Mouse (Mus musculus): ENCODE results near the gene Ube2j1.

DNA sequence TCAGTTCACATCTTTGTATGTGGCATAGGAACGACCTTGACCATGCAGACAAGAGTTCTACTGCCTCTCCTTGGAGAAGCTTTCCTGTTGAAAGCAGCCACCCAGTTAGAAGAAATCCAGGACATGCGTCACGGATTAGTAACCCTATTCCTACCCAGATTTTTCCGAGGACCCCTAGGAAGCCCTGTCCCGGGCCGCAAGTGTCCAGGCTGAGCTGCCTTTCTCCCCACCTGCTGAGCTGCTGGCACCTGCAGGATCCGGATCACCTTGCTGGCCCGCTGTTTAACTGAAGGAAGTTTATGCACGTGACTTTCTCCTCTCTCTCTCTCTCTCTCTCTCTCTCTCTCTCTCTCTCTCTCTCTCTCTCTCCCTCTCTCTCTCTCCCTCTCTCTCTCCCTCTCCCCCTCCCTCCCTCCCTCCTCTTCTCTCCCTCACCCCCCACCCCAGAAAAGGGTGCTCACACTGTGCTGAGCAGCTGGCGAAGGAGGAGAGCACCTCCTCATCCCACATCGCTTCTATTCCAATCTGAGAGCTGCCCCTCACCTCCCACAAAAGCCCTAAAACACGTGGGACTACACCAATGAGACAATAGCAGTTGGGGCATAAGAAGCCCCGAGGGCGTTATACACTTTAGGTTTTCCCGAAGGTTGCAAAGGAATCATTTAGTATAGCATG lies 49.0 kb upstream of the Ube2j1 start:
- no peak for TF ChIP-seq CTCF (IDR thresholded peaks at IDR 0.05; ENCODE audit: borderline replicate concordance, extremely low read depth, insufficient read depth, insufficient read length)
- TF ChIP-seq POLR2A (IDR thresholded peaks at IDR 0.05; ENCODE audit: borderline replicate concordance, extremely low read depth, insufficient read depth, insufficient read length, poor library complexity, severe bottlenecking) = no peak
